Mouse (Mus musculus): ENCODE data around the gene Gm26661. TPM values are rescaled to one million over a fixed set of nuclear protein-coding genes. Genes with fewer than 3 reads are reported as not detected.

The Gm26661 gene
- polyA plus RNA-seq, 1 experiment from 2014 or later: not detected

DNA sequence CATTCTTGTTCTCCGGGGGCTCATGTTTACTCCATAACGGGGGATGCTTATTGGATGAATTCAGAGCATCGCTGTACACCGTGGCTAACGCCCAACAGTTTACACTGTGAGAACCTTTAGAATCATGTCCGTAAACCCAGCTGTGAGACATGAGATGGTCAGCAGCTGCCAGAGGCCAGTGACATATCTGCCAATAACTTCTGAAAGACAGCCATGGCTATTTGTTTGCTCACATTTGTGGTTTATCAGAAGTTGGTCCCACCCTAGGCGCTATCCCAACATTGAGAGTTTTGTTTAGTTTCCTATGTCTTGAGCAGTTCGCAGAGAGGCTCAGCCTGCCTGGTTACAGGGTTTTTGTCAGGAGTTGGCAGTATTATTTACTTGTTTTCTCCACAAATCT, 30.0 kb downstream of the Gm26661 start:
- H3K27me3 ChIP-seq: no peaks in the 10 kb centered on the region
- ATAC-seq: no peak
- no peak for TF ChIP-seq CTCF (IDR thresholded peaks at IDR 0.05)
- POLR2A ChIA-PET: no interaction called here
- no peak for DNase-seq (ENCODE audit: low read depth, low spot score)
- CTCF ChIA-PET: interaction anchor here (0.8 to 1.3 kb wide), 3 partner anchors 22 to 133 kb away, joined by 3 to 4 read pairs (median 3); no protein-coding TSS in a partner anchor
- in situ Hi-C loops (cut with MboI; ENCODE audit: low pct_unique_long_range_greater_than_20kb): loop anchor here (5.0 kb wide), 1 partner anchor 86 kb away; no protein-coding TSS in a partner anchor

DNA sequence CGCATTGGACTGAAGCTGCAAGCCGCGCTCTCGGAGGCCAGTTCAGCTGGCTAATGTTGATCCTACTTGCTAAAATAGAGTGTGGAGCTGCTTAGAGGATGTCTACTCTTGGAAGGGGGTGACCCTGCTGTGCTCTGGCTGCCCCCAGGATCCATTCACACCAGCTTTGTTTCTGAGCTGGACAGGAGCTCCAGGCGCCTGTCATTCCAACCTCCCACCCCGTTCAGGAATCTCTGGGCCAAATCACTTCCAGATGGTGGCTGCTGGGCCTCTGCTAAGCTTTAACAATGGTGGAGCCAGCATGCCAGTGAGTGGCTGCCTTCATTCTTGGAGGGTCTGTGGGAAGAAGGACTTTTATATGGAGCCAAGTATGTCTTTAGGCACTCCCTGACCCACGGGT, 31.3 kb downstream of the Gm26661 start:
- no peak for DNase-seq (ENCODE audit: low read depth, low spot score)
- H3K27me3 ChIP-seq: no peaks in the 10 kb centered on the region
- ChIA-PET CTCF (no interaction called here), POLR2A (interaction anchor here (1.1 kb wide), 1 partner anchor 22 kb away, joined by 3 read pairs; no protein-coding TSS in a partner anchor)
- TF ChIP-seq CTCF (IDR thresholded peaks at IDR 0.05): no peak
- no peak for ATAC-seq
- in situ Hi-C loops (cut with MboI; ENCODE audit: low pct_unique_long_range_greater_than_20kb): loop anchor here (5.0 kb wide), 1 partner anchor 85 kb away; no protein-coding TSS in a partner anchor

DNA sequence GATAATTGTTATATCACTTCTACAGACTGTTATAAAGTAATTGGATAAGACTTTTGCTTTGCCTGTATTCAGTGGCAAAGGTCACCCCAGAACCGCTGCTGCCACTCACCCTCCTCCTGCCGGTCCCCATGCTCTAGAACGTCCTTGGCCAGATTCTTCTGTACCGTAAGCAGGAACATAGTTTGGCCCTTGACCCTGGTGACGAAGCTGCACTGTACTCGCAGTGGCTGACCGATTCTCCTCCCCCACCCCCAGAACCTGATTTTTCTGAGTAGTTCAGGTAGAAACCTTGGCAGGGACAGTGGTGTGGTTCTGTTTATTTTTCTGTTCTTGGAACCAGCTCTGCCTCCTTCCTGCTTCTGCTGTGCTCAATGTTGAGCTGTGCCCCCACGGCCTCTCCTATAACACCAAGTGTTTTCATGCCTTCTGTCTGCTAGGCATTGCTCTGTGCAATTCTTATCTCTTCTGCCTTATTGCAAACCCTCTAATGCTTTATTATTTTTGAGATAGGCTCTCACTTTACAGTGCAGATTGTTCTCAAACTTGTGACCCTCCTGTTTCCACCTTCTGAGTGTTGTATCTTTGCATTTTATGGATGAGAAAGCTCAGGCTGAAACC, 33.4 kb downstream of the Gm26661 start:
- in situ Hi-C loops (cut with MboI; ENCODE audit: low pct_unique_long_range_greater_than_20kb): loop anchor here (5.0 to 25.0 kb wide), 2 partner anchors 83 to 513 kb away; no protein-coding TSS in a partner anchor

DNA sequence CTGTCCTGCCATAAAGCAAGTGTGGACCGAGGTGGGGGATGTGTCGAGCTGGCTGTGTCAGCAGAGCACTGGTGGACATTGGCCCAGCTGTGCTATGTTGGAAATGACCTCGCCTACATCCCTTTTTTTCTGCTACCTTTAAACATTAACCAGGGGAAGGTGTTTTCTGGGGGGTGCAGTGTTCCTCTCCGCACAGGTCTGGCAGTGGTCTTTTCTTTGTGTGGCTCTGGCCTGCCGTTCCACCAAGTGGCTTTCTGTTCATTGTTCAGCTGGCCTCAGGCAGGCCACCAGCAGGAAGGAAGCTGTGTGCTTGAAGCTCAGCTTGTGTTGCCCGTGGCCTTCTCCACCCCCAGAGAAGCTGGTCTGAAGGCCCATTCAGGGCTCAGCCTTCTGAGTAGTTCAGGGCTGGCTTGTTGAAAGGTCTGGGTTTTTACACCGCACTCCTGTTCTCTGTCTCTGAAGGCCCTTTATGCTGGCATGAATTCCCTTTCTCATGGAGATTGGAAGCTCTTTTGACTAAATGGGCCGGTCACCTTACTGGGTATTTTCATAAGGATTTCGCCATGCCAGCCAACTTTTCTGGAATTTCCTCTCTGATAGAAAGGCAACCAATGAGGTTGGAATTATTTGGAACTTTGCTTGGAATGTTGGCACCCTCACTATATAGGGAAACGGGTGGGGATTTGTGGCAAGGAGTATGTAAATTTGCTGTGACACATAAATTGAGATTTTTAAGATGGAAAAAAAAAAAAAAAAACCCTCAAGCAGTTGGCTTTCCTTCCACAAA, 35.0 kb downstream of the Gm26661 start:
- peak; percentile 60 for ATAC-seq
- TF ChIP-seq CTCF (IDR thresholded peaks at IDR 0.05): no peak
- CTCF ChIA-PET: interaction anchor here (0.8 to 1.1 kb wide), 3 partner anchors 18 to 46 kb away, joined by 3 to 4 read pairs (median 4); no protein-coding TSS in a partner anchor

More for the DNA sequence above, 33.4 kb downstream of the Gm26661 start:
- TF ChIP-seq CTCF (IDR thresholded peaks at IDR 0.05): no peak
- ATAC-seq (no peak), DNase-seq (ENCODE audit: low read depth, low spot score) (no peak)
- CTCF ChIA-PET: interaction anchor here (0.9 to 1.7 kb wide), 9 partner anchors 11 to 94 kb away, joined by 3 to 7 read pairs (median 4); no protein-coding TSS in a partner anchor
- POLR2A ChIA-PET: no interaction called here
- no peaks in the 10 kb centered on the region for H3K27me3 ChIP-seq

DNA sequence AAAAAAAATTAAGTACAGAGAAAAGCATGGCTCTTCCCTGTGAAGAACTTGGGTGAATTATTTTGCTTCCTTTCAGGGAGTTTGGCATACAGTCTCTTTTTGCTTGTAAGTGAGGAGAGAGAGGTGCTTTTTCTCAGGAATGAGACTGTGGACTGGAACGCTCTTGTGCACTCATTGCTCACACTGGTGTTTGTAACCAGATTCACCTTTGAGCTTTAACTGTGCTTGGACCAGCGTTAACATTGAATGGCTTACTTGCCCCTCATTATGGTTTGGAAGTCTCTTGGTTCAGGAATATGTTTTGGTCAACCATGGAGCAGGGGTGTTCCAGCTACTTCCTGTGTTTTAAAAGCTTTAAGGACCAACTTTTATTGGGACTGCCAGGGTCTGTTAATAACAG, 37.8 kb downstream of the Gm26661 start:
- POLR2A ChIA-PET: interaction anchor here (1.2 kb wide), 1 partner anchor 18 kb away, joined by 3 read pairs; no protein-coding TSS in a partner anchor
- CTCF ChIA-PET: interaction anchor here (1.4 to 2.3 kb wide), 2 partner anchors 16 to 19 kb away, joined by 4 to 6 read pairs; no protein-coding TSS in a partner anchor

More for the DNA sequence above, 35.0 kb downstream of the Gm26661 start:
- in situ Hi-C loops (cut with MboI; ENCODE audit: low pct_unique_long_range_greater_than_20kb): loop anchor here (25.0 kb wide), 1 partner anchor 511 kb away; no protein-coding TSS in a partner anchor
- POLR2A ChIA-PET: interaction anchor here (0.7 kb wide), 2 partner anchors 26 to 100 kb away, joined by 3 to 6 read pairs; no protein-coding TSS in a partner anchor
- H3K27me3 ChIP-seq: no peaks in the 10 kb centered on the region
- no peak for DNase-seq (ENCODE audit: low read depth, low spot score)

DNA sequence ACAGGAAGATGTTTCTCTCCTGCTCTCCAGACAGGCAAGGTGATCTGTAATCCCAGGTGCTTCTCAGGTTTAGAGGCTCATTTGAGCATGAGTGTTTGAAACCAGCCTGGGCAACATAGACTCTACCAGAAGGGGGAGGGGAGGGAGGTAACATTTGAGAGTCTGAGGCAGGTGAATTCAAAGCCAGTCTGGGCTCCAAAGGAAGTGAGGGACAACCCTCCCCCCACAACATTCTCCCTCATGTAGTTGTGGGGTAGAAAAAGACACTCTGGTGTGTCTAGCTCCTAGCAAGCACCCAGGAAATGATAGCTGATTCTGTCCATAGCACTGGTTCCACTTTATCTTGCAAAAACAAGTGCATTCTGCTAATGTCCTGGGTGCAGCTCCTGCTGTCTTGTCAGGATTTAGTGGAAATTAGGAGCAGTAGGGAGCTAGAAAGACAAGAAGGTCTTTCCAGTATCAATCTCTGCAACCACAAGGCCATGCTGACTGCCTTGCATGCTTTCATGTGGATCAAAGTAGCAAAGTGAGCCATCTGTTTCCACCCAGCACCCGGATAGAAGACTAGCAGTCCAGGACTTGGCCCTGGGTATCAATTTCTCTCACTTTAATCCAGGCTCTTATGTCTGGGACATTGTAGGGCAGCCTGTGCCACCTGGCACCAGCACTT, 40.5 kb downstream of the Gm26661 start:
- no peak for TF ChIP-seq CTCF (IDR thresholded peaks at IDR 0.05)
- DNase-seq (ENCODE audit: low read depth, low spot score) (no peak), ATAC-seq (no peak)
- H3K27me3 ChIP-seq: no peaks in the 10 kb centered on the region
- in situ Hi-C loops (cut with MboI; ENCODE audit: low pct_unique_long_range_greater_than_20kb): loop anchor here (25.0 kb wide), 1 partner anchor 505 kb away; no protein-coding TSS in a partner anchor
- ChIA-PET CTCF (interaction anchor here (0.7 kb wide), 1 partner anchor 16 kb away, joined by 4 read pairs; no protein-coding TSS in a partner anchor), POLR2A (no interaction called here)

More for the DNA sequence above, 37.8 kb downstream of the Gm26661 start:
- no peak for TF ChIP-seq CTCF (IDR thresholded peaks at IDR 0.05)
- no peak for ATAC-seq
- in situ Hi-C loops (cut with MboI; ENCODE audit: low pct_unique_long_range_greater_than_20kb): loop anchor here (25.0 kb wide), 1 partner anchor 508 kb away; no protein-coding TSS in a partner anchor
- DNase-seq (ENCODE audit: low read depth, low spot score): no peak
- no peaks in the 10 kb centered on the region for H3K27me3 ChIP-seq

DNA sequence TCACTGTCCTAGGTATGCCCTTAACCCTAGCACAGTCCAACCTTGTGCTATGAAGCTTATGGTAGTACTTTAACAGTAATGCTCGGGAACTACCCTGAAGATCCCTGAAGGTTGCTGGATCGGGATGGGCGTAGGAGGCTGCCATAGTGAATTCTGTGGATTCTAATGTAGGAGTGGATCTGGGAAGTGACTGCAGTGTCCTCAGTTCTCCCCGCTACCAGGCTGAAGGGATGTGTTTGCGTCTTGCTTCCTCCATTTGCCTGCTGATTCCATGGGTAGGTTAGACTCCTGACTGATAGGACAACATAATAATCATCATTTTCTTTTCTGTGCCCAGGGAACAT, 41.0 kb downstream of the Gm26661 start:
- DNase-seq (ENCODE audit: low read depth, low spot score) (no peak), ATAC-seq (no peak)
- TF ChIP-seq CTCF (IDR thresholded peaks at IDR 0.05): no peak
- in situ Hi-C loops (cut with MboI; ENCODE audit: low pct_unique_long_range_greater_than_20kb): loop anchor here (25.0 kb wide), 1 partner anchor 505 kb away; no protein-coding TSS in a partner anchor
- no peaks in the 10 kb centered on the region for H3K27me3 ChIP-seq
- ChIA-PET POLR2A (no interaction called here), CTCF (interaction anchor here (0.7 kb wide), 1 partner anchor 15 kb away, joined by 4 read pairs; no protein-coding TSS in a partner anchor)

DNA sequence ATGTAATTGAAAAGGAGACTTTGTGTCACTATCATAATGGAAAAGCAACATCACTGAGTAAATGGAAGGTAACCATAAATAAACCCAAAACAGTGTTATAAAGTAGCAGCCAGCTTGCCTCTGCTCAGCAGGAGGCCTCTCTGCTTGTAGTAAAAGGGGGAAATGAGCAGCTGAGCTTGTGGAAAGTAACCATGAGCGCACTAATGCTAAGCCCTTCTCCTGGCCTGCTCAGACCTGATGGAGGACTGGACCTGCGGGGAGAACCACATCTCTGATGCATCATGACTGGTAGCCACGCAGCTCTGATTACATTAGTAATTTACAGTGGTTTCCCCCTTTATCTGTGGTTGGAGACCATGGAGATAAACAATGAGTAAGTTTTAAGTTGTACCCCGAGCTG, 42.1 kb downstream of the Gm26661 start:
- CTCF ChIA-PET: interaction anchor here (0.6 to 0.9 kb wide), 2 partner anchors 16 to 19 kb away, joined by 3 read pairs; partner anchors contain the start of gene Flnb
- POLR2A ChIA-PET: no interaction called here
- DNase-seq (ENCODE audit: low read depth, low spot score): no peak
- in situ Hi-C loops (cut with MboI; ENCODE audit: low pct_unique_long_range_greater_than_20kb): loop anchor here (25.0 kb wide), 1 partner anchor 504 kb away; no protein-coding TSS in a partner anchor
- TF ChIP-seq CTCF (IDR thresholded peaks at IDR 0.05): no peak
- no peak for ATAC-seq
- H3K27me3 ChIP-seq: no peaks in the 10 kb centered on the region

DNA sequence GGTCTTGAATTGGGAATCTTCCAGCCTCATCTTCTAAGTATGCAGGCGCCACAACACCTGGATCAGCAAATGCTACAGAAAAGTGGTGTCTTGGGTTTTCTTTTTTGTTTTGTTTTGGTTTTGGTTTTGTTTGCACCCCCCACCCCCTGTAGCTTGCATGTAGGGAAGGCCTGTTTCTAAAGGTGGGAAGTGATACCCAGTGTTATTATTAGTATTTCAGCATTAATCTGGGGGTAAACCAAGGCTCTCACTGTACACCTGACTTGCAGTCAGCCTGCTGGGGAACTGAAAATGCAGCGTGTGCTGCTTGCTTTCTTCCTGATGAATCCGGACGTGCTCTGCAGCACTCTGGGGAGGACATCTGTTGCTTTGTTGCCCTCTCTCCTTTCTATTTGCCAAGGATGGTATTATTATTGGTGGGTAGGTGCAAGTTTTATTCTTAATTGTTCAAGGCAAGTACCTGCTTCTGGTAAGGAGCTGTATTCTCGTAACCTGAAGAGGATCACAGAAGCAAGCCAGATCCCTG, 47.2 kb downstream of the Gm26661 start:
- in situ Hi-C loops (cut with MboI; ENCODE audit: low pct_unique_long_range_greater_than_20kb): loop anchor here (25.0 kb wide), 1 partner anchor 499 kb away; no protein-coding TSS in a partner anchor
- ChIA-PET POLR2A (no interaction called here), CTCF (no interaction called here)
- H3K27me3 ChIP-seq: no peaks in the 10 kb centered on the region
- DNase-seq (ENCODE audit: low read depth, low spot score) (no peak), ATAC-seq (no peak)
- no peak for TF ChIP-seq CTCF (IDR thresholded peaks at IDR 0.05)

All from Patski (cell line).